Mouse (Mus musculus): Measurements from ENCODE around the gene Fcmr. TPM values are rescaled to one million over a fixed set of nuclear protein-coding genes. Genes with fewer than 3 reads are reported as not detected.

Gene Fcmr
- polyA plus RNA-seq, 1 experiment, result not detected

DNA sequence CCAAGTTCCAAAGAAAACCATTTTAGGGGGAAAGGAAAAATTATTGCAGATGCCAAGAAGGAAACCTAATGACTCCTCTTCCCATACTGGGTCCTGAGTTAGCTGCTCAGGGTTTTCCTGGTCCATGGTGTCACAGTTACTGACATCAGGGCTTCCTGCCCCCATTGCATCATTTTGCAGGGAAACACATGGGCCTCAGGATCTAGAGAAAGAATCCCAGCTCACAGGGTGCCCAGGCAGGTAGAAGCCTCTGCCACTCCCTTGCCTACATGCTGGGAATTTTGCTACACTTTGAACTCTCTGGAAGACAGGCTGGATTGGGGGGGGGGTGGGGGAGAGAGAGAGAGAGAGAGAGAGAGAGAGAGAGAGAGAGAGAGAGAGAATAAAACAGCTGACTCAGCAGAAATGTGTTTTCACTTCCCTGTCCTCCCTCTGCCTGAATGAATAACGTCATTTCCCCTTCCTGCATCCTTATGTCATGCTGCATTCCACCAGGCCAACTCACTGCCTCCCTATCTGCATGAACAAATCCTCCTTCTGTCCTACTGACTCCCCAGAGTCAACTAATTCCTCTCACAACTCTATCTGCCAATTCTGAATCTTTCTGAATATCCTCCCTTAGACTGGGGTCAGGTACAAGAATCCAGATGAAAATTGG is 53.0 kb downstream of the Fcmr start:
- TF ChIP-seq TAL1 (IDR thresholded peaks at IDR 0.05; ENCODE audit: low read length) (no peak), GATA1 (IDR thresholded peaks at IDR 0.05; ENCODE audit: low read length) (no peak)
- Histone ChIP-seq H3K9me3 (ENCODE audit: control insufficient read depth, low read length) (no peaks in the 10 kb centered on the region), H3K4me3 (replicated peaks) (no peak overlapping the region), H3K4me1 (ENCODE audit: control insufficient read depth) (no peaks in the 10 kb centered on the region), H3K36me3 (ENCODE audit: control insufficient read depth) (no peaks in the 10 kb centered on the region), H3K27me3 (ENCODE audit: control insufficient read depth) (no peaks in the 10 kb centered on the region)

DNA sequence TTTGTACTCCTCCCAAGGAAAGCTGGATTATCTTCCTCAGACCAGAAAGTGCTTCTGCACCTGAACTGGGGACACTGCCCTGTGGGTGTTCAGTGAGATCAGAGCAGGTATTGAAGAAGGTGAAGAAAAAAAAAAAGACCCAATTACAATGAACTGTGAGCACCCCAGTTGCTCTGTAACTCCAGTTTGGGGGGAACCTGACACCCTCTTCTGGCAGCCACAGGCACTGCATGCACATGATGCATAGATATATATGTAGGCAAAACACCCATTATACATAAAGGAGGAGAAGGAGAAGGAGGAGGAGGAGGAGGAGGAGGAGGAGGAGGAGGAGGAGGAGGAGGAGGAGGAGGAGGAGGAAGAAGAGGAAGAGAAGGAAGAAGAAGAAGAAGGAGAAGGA is 61.0 kb downstream of the Fcmr start:
- Histone ChIP-seq H3K27me3 (ENCODE audit: control insufficient read depth) (no peaks in the 10 kb centered on the region), H3K36me3 (ENCODE audit: control insufficient read depth) (no peaks in the 10 kb centered on the region), H3K4me1 (ENCODE audit: control insufficient read depth) (no peaks in the 10 kb centered on the region), H3K9me3 (ENCODE audit: control insufficient read depth, low read length) (no peaks in the 10 kb centered on the region), H3K4me3 (replicated peaks) (no peak overlapping the region)
- TF ChIP-seq TAL1 (IDR thresholded peaks at IDR 0.05; ENCODE audit: low read length) (no peak), GATA1 (IDR thresholded peaks at IDR 0.05; ENCODE audit: low read length) (no peak)

Other genes with a start within 250 kb of the Fcmr start
- gene Zp3r, start 236.0 kb upstream of the Fcmr start, polyA plus RNA-seq (2012), result not detected in 2 replicates
- not detected in 2 replicates for gene C4bp, start 204.0 kb upstream of the Fcmr start, polyA plus RNA-seq (2012)
- gene Gm29427, start 149.9 kb upstream of the Fcmr start, polyA plus RNA-seq (2012), result not detected in 2 replicates
- gene Yod1, start 148.3 kb upstream of the Fcmr start, polyA plus RNA-seq (2012), result 0.54 and 0.58 TPM in 2 replicates
- gene Pfkfb2, start 136.4 kb upstream of the Fcmr start, polyA plus RNA-seq (2012), result 0.28 and 0.32 TPM in 2 replicates
- gene AA986860, start 133.7 kb upstream of the Fcmr start, polyA plus RNA-seq (2012), result 5.3 and 6.5 TPM in 2 replicates
- gene Fcamr, start 64.8 kb upstream of the Fcmr start, polyA plus RNA-seq (2012), result not detected in 2 replicates
- gene Pigr, start 39.0 kb upstream of the Fcmr start, polyA plus RNA-seq (2012), result 0.01 TPM in 1 of 2 replicates, not detected in the other
- not detected in 2 replicates for gene Il24, start 21.8 kb downstream of the Fcmr start, polyA plus RNA-seq (2012)
- gene Il20, start 45.8 kb downstream of the Fcmr start, polyA plus RNA-seq (2012), result 0.05 TPM in 1 of 2 replicates, not detected in the other
- not detected in 2 replicates for gene Il19, start 74.4 kb downstream of the Fcmr start, polyA plus RNA-seq (2012)
- gene Il10, start 154.2 kb downstream of the Fcmr start, polyA plus RNA-seq (2012), result not detected in 2 replicates
- 1.3 and 1.5 TPM in 2 replicates for gene Mapkapk2, start 232.2 kb downstream of the Fcmr start, polyA plus RNA-seq (2012)

All from erythroblast, embryonic 14.5 days (primary cell).